Comparison of ENCODE assay signal across 21 mouse cellular contexts in the genomic region with DNA sequence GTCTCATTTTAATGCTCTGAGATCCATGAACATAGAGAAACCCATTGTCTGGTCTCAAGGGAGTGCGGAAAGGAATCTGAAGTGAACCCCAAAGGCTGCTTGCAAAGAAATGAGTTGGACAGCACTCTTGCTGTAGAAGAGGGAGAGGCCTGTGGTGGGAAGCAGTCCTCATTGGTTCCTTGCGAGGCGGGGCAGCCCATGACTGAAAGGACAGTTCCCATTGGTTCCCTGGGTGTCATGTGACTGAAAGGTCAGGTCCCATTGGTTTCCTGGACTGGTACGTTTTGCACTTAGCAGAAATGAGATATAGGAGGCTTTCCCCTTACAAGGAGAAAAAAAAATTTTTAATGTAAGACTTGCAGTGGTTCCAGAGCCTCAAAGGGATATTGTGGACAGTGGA.
"Had no signal": no experiment of that assay in that cellular context is flagged by ENCODE, and none has a peak within 500 bp of the region (broad histone marks: within the 10 kb centered on the region; RNA-seq: fewer than 3 reads in every experiment).

No protein-coding gene starts in this region.

- DNase-seq: gastrocnemius, postnatal 14 days; heart, adult 18-20 months; heart, postnatal 10 days; heart, postnatal 4 days; kidney, adult 18-20 months; kidney, adult 8-10 months; kidney, postnatal 10 days; kidney, postnatal 25 days; kidney, postnatal 4 days; liver; liver, embryonic 13.5 days had no signal

- H3K9ac ChIP-seq: heart, embryonic 12.5 days; hindbrain, embryonic 12.5 days; hindbrain, embryonic 14.5 days; intestine, embryonic 15.5 days; limb, embryonic 12.5 days; liver, embryonic 13.5 days had no signal

- H3K4me1 ChIP-seq: intestine, embryonic 15.5 days; limb, embryonic 10.5 days; liver, embryonic 13.5 days had no signal

- H3K36me3 ChIP-seq: heart, embryonic 10.5 days; heart, embryonic 12.5 days; hindbrain, embryonic 10.5 days; hindbrain, embryonic 12.5 days; intestine, embryonic 15.5 days; limb, embryonic 10.5 days; limb, embryonic 12.5 days; liver, embryonic 13.5 days had no signal

- H3K27ac ChIP-seq: heart, embryonic 10.5 days; hindbrain, embryonic 10.5 days; hindbrain, embryonic 12.5 days; hindbrain, embryonic 14.5 days; intestine, embryonic 15.5 days; layer of hippocampus, adult 2 months; left cerebral cortex, adult 2 months; limb, embryonic 10.5 days; limb, embryonic 12.5 days; liver, embryonic 13.5 days had no signal

- H3K4me3 ChIP-seq: heart, embryonic 10.5 days; heart, embryonic 12.5 days; hindbrain, embryonic 10.5 days; hindbrain, embryonic 12.5 days; intestine, embryonic 15.5 days; layer of hippocampus, adult 2 months; left cerebral cortex, adult 2 months; limb, embryonic 10.5 days; limb, embryonic 12.5 days; liver, embryonic 13.5 days had no signal

- H3K9me3 ChIP-seq: heart, embryonic 10.5 days; heart, embryonic 12.5 days; hindbrain, embryonic 10.5 days; hindbrain, embryonic 12.5 days; intestine, embryonic 15.5 days; limb, embryonic 10.5 days; limb, embryonic 12.5 days had no signal
